Mouse (Mus musculus): ENCODE measurements around the gene Fam89b. TPM values are rescaled to one million over a fixed set of nuclear protein-coding genes. Genes with fewer than 3 reads are reported as not detected.

Fam89b gene
- total RNA-seq, 1 experiment: 16.4 TPM

DNA sequence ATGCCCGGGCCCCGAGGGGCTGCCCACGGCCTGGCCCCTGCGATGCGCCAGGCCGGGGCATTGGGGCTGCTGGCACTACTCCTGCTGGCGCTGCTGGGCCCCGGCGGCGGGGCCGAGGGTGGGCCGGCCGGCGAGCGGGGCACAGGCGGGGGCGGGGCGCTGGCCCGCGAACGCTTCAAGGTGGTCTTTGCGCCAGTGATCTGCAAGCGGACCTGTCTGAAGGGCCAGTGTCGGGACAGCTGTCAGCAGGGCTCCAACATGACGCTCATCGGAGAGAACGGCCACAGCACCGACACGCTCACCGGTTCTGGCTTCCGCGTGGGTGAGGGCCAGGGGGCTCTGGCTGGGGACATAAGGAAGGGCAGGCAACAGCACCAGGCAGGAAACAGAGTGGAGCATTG, 12.8 kb upstream of the Fam89b start:
- Histone ChIP-seq H3K36me3 (ENCODE audit: control insufficient read depth, insufficient read depth, low read length, poor library complexity, severe bottlenecking) (no peaks in the 10 kb centered on the region), H3K9ac (ENCODE audit: insufficient read depth, low read depth, low read length, poor library complexity, severe bottlenecking) (peak overlapping the region; percentile 62), H3K4me3 (ENCODE audit: insufficient read depth in 1 of 2, low read depth in 1 of 2, low read length in 2 of 2, poor library complexity in 1 of 2, severe bottlenecking in 1 of 2) (peak overlapping the region; percentile 57 to 63), H3K27ac (ENCODE audit: insufficient read depth, low read depth, low read length, poor library complexity, severe bottlenecking) (no peak overlapping the region), H3K4me1 (ENCODE audit: control insufficient read depth in 2 of 2, insufficient read depth in 2 of 2, low read length in 2 of 2, poor library complexity in 1 of 2) (peaks cover 2 to 17% of the 10 kb centered on the region in 2 experiments; a peak in 3 of 4 replicates), H3K9me3 (ENCODE audit: control insufficient read depth, insufficient read depth, low read depth, low read length) (no peaks in the 10 kb centered on the region)
- no peak for DNase-seq (ENCODE audit: low read depth, low spot score)
- in situ Hi-C loops (cut with MboI; ENCODE audit: low sequenced_read_pairs in 2 of 2, unreplicated experiment in 2 of 2): no loop called here
- TF ChIP-seq ZNF384 (IDR thresholded peaks at IDR 0.05; ENCODE audit: low read depth, low read length) (no peak), ZC3H11A (IDR thresholded peaks at IDR 0.05; ENCODE audit: borderline replicate concordance, low read depth, low read length) (no peak)

DNA sequence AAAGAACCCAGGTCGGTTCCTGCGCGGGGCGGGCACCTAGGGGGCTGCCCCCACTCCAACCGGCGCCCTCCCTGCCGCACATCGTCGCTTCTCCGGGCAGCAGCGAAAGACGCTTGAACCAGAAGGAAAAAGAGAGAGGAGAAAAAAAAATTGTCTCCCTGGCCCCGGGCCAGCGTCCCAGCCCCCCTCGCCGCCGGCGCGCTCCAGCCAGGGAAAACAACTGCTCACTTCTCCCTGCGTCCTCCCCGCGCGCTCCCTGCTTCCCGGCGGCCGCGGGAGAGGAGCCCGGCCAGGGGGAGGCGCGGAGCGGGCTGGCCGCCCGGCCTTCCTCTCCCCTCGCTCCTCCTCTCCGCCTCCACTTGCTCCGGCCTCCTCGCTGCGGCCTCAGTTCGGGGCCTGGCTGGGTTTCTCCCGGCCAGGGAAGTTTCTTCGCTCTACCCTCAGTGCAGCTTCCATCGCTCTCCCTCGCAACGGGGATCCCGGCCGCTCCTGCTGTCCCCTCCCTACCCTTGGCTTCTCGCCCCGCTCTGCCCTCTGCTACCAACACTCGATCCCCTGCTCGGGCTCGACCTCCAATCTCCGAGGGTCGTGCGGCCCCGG, 12.3 kb upstream of the Fam89b start:
- Histone ChIP-seq H3K9ac (ENCODE audit: insufficient read depth, low read depth, low read length, poor library complexity, severe bottlenecking) (peak overlapping the region; percentile 62), H3K4me1 (ENCODE audit: control insufficient read depth in 2 of 2, insufficient read depth in 2 of 2, low read length in 2 of 2, poor library complexity in 1 of 2) (peaks cover 2 to 13% of the 10 kb centered on the region in 2 experiments; a peak in 3 of 4 replicates), H3K4me3 (ENCODE audit: insufficient read depth in 1 of 2, low read depth in 1 of 2, low read length in 2 of 2, poor library complexity in 1 of 2, severe bottlenecking in 1 of 2) (peak overlapping the region; percentile 57 to 63), H3K9me3 (ENCODE audit: control insufficient read depth, insufficient read depth, low read depth, low read length) (no peaks in the 10 kb centered on the region), H3K36me3 (ENCODE audit: control insufficient read depth, insufficient read depth, low read length, poor library complexity, severe bottlenecking) (no peaks in the 10 kb centered on the region), H3K27ac (ENCODE audit: insufficient read depth, low read depth, low read length, poor library complexity, severe bottlenecking) (no peak overlapping the region)
- in situ Hi-C loops (cut with MboI; ENCODE audit: low sequenced_read_pairs in 2 of 2, unreplicated experiment in 2 of 2): no loop called here
- TF ChIP-seq ZNF384 (IDR thresholded peaks at IDR 0.05; ENCODE audit: low read depth, low read length) (0 out of 2 replicates have a peak, but pooled peaks have one; percentile 18), ZC3H11A (IDR thresholded peaks at IDR 0.05; ENCODE audit: borderline replicate concordance, low read depth, low read length) (no peak), HCFC1 (IDR thresholded peaks at IDR 0.05; ENCODE audit: borderline replicate concordance, insufficient read depth, low read length) (no peak)
- no peak for DNase-seq (ENCODE audit: low read depth, low spot score)

- Histone ChIP-seq H3K4me1 (ENCODE audit: control insufficient read depth in 2 of 2, insufficient read depth in 2 of 2, low read length in 2 of 2, poor library complexity in 1 of 2) (0 out of 4 replicates have a peak, but pooled peaks cover 0 to 4% of the 10 kb centered on the region in 2 experiments), H3K9me3 (ENCODE audit: control insufficient read depth, insufficient read depth, low read depth, low read length) (no peaks in the 10 kb centered on the region), H3K36me3 (ENCODE audit: control insufficient read depth, insufficient read depth, low read length, poor library complexity, severe bottlenecking) (no peaks in the 10 kb centered on the region), H3K9ac (ENCODE audit: insufficient read depth, low read depth, low read length, poor library complexity, severe bottlenecking) (peak within 1 kb of the TSS; percentile 62), H3K4me3 (ENCODE audit: insufficient read depth in 1 of 2, low read depth in 1 of 2, low read length in 2 of 2, poor library complexity in 1 of 2, severe bottlenecking in 1 of 2) (peak within 1 kb of the TSS; percentile 57 to 63), H3K27ac (ENCODE audit: insufficient read depth, low read depth, low read length, poor library complexity, severe bottlenecking) (no peak within 1 kb of the TSS)
- in situ Hi-C loops (cut with MboI; ENCODE audit: low sequenced_read_pairs in 2 of 2, unreplicated experiment in 2 of 2): no loop called here
- DNase-seq (ENCODE audit: low read depth, low spot score): no peak
- TF ChIP-seq ZNF384 (IDR thresholded peaks at IDR 0.05; ENCODE audit: low read depth, low read length) (no peak), HCFC1 (IDR thresholded peaks at IDR 0.05; ENCODE audit: borderline replicate concordance, insufficient read depth, low read length) (no peak), ZC3H11A (IDR thresholded peaks at IDR 0.05; ENCODE audit: borderline replicate concordance, low read depth, low read length) (no peak), CHD2 (IDR thresholded peaks at IDR 0.05; ENCODE audit: low read depth, low read length) (no peak), MAFK (IDR thresholded peaks at IDR 0.05; ENCODE audit: insufficient read depth, low read depth, low read length) (no peak)
These were observed 11.2 kb upstream of the Fam89b start, which contains the start of gene Ltbp3 for GRCm38 (mm10) chr19:5740320-5741317. Gene Ltbp3 (plus strand): TSS chr19:5740904.

- Histone ChIP-seq H3K27ac (ENCODE audit: insufficient read depth, low read depth, low read length, poor library complexity, severe bottlenecking) (no peak overlapping the region), H3K36me3 (ENCODE audit: control insufficient read depth, insufficient read depth, low read length, poor library complexity, severe bottlenecking) (no peaks in the 10 kb centered on the region)
- in situ Hi-C loops (cut with MboI; ENCODE audit: low sequenced_read_pairs in 2 of 2, unreplicated experiment in 2 of 2): no loop called here
These were observed 10.0 kb upstream of the Fam89b start for GRCm38 (mm10) chr19:5739446-5739845.

More at GRCm38 (mm10) chr19:5739446-5739845, 10.0 kb upstream of the Fam89b start:
- Histone ChIP-seq H3K9me3 (ENCODE audit: control insufficient read depth, insufficient read depth, low read depth, low read length) (no peaks in the 10 kb centered on the region), H3K4me3 (ENCODE audit: insufficient read depth in 1 of 2, low read depth in 1 of 2, low read length in 2 of 2, poor library complexity in 1 of 2, severe bottlenecking in 1 of 2) (no peak overlapping the region), H3K9ac (ENCODE audit: insufficient read depth, low read depth, low read length, poor library complexity, severe bottlenecking) (no peak overlapping the region), H3K4me1 (ENCODE audit: control insufficient read depth in 2 of 2, insufficient read depth in 2 of 2, low read length in 2 of 2, poor library complexity in 1 of 2) (0 out of 4 replicates have a peak, but pooled peaks cover 0 to 4% of the 10 kb centered on the region in 2 experiments)
- no peak for DNase-seq (ENCODE audit: low read depth, low spot score)
- TF ChIP-seq ZNF384 (IDR thresholded peaks at IDR 0.05; ENCODE audit: low read depth, low read length) (no peak), MAFK (IDR thresholded peaks at IDR 0.05; ENCODE audit: insufficient read depth, low read depth, low read length) (no peak), HCFC1 (IDR thresholded peaks at IDR 0.05; ENCODE audit: borderline replicate concordance, insufficient read depth, low read length) (no peak), ZC3H11A (IDR thresholded peaks at IDR 0.05; ENCODE audit: borderline replicate concordance, low read depth, low read length) (no peak), CHD2 (IDR thresholded peaks at IDR 0.05; ENCODE audit: low read depth, low read length) (no peak)

All from ES-E14 (cell line).